Mouse (Mus musculus): ENCODE data around the gene Pip5k1a. TPM values are rescaled to one million over a fixed set of nuclear protein-coding genes. Genes with fewer than 3 reads are reported as not detected.

The Pip5k1a gene
- 7.9 and 9.4 TPM in 2 replicates for polyA plus RNA-seq (2012; rRNA removed)
- 4.7 and 5.5 TPM in 2 replicates for polyA plus RNA-seq (2014; fragmentation: Nextera tagmentation; extraction: Ambion mirVana)

DNA sequence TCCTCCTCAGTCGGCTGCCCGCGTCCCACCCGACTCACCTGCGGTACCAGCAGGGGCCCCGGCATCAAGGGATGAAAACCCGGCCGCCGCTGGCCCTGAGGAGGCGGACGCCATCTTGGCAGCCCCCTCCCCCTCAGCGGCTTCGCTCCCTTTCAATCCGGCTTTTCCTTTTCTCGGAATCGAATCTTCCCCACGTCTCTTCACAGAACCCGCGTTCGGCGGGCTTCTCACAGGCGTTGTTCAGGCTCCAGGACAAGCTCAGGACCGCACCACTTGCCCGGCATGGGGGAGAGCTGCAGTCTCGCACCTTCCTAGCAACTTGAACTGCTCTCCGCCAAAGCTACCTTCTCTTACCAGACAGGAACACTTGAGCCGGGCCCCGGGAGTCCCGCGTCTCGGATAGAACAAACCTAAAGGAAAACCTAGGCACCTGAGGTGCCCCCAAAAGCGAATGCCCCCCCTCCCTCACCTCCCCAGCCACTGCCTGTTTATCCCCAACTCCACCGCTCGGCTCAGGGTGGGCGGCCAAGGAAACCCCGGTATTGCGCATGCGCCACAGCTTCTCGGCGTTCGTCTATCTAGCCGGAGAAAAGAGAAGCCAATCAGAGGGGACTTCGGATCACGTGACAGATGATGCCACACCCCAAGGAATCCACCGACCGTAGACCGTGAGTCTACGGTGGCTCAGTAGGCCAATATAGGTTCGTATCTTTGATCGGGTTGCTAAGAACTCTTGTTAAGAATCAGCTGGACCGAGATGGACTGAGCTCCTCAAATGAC lies at the start of gene Pip5k1a:
TSS of gene Pip5k1a (minus strand) at position 593 of the 780 bp plus-strand sequence.
- ATAC-seq (ENCODE audit: insufficient read depth) (peak; percentile 83), DNase-seq (ENCODE audit: low read depth in 3 of 3, low spot score in 3 of 3) (peak; percentile 98 to 99 (median 99))
- peak within 1 kb of the TSS; percentile 67 to 91 for H3K4me3 ChIP-seq (ENCODE audit: insufficient read depth in 1 of 2, low read depth in 2 of 2, low read length in 2 of 2)
- no peaks in the 10 kb centered on the region for H3K9me3 ChIP-seq (ENCODE audit: control insufficient read depth, low read length)
- under 1% methylated on average over 51 of the region's 51 CpGs for WGBS (ENCODE audit: insufficient replicate concordance)
- H3K27ac ChIP-seq: peak within 1 kb of the TSS; percentile 85
- peaks cover 7 to 23% of the 10 kb centered on the region in 2 experiments for H3K4me1 ChIP-seq (replicated peaks; ENCODE audit: control insufficient read depth in 2 of 2, insufficient read depth in 2 of 2, low read length in 1 of 2)
- TF ChIP-seq CTCF (IDR thresholded peaks at IDR 0.05; ENCODE audit: low read depth) (peak; percentile 51), EP300 (IDR thresholded peaks at IDR 0.05; ENCODE audit: low read depth) (peak; percentile 21; the same call in 1 of the 2 replicates)
- H3K27me3 ChIP-seq (ENCODE audit: control insufficient read depth, insufficient read depth, low read length): no peaks in the 10 kb centered on the region
- H3K4me2 ChIP-seq (ENCODE audit: low read depth): peak within 1 kb of the TSS; percentile 97
- H3K9ac ChIP-seq (replicated peaks): peak within 1 kb of the TSS; percentile 76
- no peaks in the 10 kb centered on the region for H3K36me3 ChIP-seq (replicated peaks; ENCODE audit: control insufficient read depth, insufficient read depth, low read depth)

DNA sequence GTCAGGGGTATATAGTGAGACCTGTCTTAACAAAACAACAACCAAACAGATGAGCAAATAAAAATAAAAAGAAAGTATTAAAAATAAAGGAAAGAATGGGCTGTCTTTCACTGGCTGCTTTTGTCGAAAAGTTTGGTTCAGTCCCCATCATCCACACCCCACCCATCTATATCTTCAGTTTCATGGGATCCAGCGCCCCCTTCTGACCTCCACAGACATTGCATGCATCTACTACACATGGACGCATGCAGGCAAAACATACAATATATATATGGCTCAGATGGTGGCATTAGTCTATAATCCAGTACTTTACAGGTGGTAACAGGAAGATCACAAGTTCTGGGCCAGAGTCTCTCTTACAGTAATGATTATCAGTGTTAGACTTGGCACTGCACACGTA lies 47.1 kb upstream of the Pip5k1a start:
- 36% methylated on average over 4 of the region's 4 CpGs for WGBS (ENCODE audit: insufficient replicate concordance)
- H3K4me1 ChIP-seq (replicated peaks; ENCODE audit: control insufficient read depth in 2 of 2, insufficient read depth in 2 of 2, low read length in 1 of 2): no peaks in the 10 kb centered on the region
- no peak overlapping the region for H3K27ac ChIP-seq
- no peak for DNase-seq (ENCODE audit: low read depth in 3 of 3, low spot score in 3 of 3)
- no peaks in the 10 kb centered on the region for H3K36me3 ChIP-seq (replicated peaks; ENCODE audit: control insufficient read depth, insufficient read depth, low read depth)
- no peaks in the 10 kb centered on the region; the same call in 1 of the 2 replicates for H3K27me3 ChIP-seq (ENCODE audit: control insufficient read depth, insufficient read depth, low read length)
- ATAC-seq (ENCODE audit: insufficient read depth): no peak
- H3K9me3 ChIP-seq (ENCODE audit: control insufficient read depth, low read length): no peaks in the 10 kb centered on the region
- H3K4me2 ChIP-seq (ENCODE audit: low read depth): no peak overlapping the region
- no peak overlapping the region for H3K4me3 ChIP-seq (ENCODE audit: insufficient read depth in 1 of 2, low read depth in 2 of 2, low read length in 2 of 2)
- H3K9ac ChIP-seq (replicated peaks): no peak overlapping the region
- peak; percentile 79 for TF ChIP-seq CTCF (IDR thresholded peaks at IDR 0.05; ENCODE audit: low read depth)
- no peak for TF ChIP-seq EP300 (IDR thresholded peaks at IDR 0.05; ENCODE audit: low read depth)

DNA sequence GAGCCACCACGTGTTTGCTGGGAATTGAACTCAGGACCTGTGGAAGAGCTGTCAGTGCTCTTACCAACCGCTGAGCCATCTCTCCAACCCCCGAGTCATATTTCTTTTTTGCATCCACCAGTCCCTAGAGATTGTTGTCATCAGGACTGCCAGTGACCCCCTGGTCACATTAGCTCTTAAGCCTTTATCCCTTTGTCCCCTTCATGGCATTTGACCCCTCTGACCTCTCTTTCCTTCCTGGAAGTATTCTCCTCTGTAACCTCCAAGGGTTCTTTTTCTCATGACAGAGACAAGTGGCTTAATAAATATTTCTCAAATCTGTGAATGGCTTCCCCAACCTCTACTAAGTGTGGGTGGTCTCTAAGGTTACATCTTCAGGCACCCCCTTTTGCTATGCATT lies 41.2 kb upstream of the Pip5k1a start:
- no peak overlapping the region for H3K4me3 ChIP-seq (ENCODE audit: insufficient read depth in 1 of 2, low read depth in 2 of 2, low read length in 2 of 2)
- H3K9me3 ChIP-seq (ENCODE audit: control insufficient read depth, low read length): no peaks in the 10 kb centered on the region
- no peaks in the 10 kb centered on the region for H3K36me3 ChIP-seq (replicated peaks; ENCODE audit: control insufficient read depth, insufficient read depth, low read depth)
- 48% methylated on average over 3 of the region's 3 CpGs for WGBS (ENCODE audit: insufficient replicate concordance)
- DNase-seq (ENCODE audit: low read depth in 3 of 3, low spot score in 3 of 3) (no peak), ATAC-seq (ENCODE audit: insufficient read depth) (no peak)
- no peaks in the 10 kb centered on the region; the same call in 1 of the 2 replicates for H3K27me3 ChIP-seq (ENCODE audit: control insufficient read depth, insufficient read depth, low read length)
- H3K4me1 ChIP-seq (replicated peaks; ENCODE audit: control insufficient read depth in 2 of 2, insufficient read depth in 2 of 2, low read length in 1 of 2): no peaks in the 10 kb centered on the region
- TF ChIP-seq CTCF (IDR thresholded peaks at IDR 0.05; ENCODE audit: low read depth): no peak
- no peak for TF ChIP-seq EP300 (IDR thresholded peaks at IDR 0.05; ENCODE audit: low read depth)
- no peak overlapping the region for H3K4me2 ChIP-seq (ENCODE audit: low read depth)
- no peak overlapping the region for H3K9ac ChIP-seq (replicated peaks)
- no peak overlapping the region for H3K27ac ChIP-seq

DNA sequence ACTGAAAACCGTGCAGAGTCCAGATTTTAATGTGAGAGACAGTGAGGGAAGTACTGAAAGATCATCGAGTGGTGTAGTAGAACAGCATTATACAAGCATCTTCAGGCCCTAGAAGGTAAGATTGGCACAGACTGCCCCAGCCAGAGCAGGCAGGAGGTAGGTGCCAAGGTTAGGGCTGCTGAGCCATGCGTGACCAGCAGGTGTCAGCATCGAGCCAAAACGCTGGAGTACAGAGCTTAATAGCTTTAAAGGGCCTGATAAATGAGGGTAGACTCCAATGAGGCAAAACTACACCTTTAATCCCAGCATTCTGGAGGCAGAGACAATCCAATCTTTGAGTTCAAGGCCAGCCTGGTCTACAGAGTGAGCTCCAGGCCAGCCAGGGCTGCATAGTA lies 35.9 kb upstream of the Pip5k1a start:
- peak overlapping the region; percentile 41 for H3K4me2 ChIP-seq (ENCODE audit: low read depth)
- peaks cover 7 to 8% of the 10 kb centered on the region in 2 experiments; a peak in 3 of 4 replicates for H3K4me1 ChIP-seq (replicated peaks; ENCODE audit: control insufficient read depth in 2 of 2, insufficient read depth in 2 of 2, low read length in 1 of 2)
- 8% methylated on average over 5 of the region's 5 CpGs for WGBS (ENCODE audit: insufficient replicate concordance)
- H3K27me3 ChIP-seq (ENCODE audit: control insufficient read depth, insufficient read depth, low read length): no peaks in the 10 kb centered on the region
- H3K9me3 ChIP-seq (ENCODE audit: control insufficient read depth, low read length): no peaks in the 10 kb centered on the region
- peak overlapping the region; percentile 11; the same call in 1 of the 2 replicates for H3K9ac ChIP-seq (replicated peaks)
- no peak overlapping the region for H3K27ac ChIP-seq
- ATAC-seq (ENCODE audit: insufficient read depth) (peak; percentile 75), DNase-seq (ENCODE audit: low read depth in 3 of 3, low spot score in 3 of 3) (peak; percentile 55 to 73 (median 61))
- no peaks in the 10 kb centered on the region for H3K36me3 ChIP-seq (replicated peaks; ENCODE audit: control insufficient read depth, insufficient read depth, low read depth)
- TF ChIP-seq CTCF (IDR thresholded peaks at IDR 0.05; ENCODE audit: low read depth) (peak; percentile 98), EP300 (IDR thresholded peaks at IDR 0.05; ENCODE audit: low read depth) (no peak)
- no peak overlapping the region for H3K4me3 ChIP-seq (ENCODE audit: insufficient read depth in 1 of 2, low read depth in 2 of 2, low read length in 2 of 2)

DNA sequence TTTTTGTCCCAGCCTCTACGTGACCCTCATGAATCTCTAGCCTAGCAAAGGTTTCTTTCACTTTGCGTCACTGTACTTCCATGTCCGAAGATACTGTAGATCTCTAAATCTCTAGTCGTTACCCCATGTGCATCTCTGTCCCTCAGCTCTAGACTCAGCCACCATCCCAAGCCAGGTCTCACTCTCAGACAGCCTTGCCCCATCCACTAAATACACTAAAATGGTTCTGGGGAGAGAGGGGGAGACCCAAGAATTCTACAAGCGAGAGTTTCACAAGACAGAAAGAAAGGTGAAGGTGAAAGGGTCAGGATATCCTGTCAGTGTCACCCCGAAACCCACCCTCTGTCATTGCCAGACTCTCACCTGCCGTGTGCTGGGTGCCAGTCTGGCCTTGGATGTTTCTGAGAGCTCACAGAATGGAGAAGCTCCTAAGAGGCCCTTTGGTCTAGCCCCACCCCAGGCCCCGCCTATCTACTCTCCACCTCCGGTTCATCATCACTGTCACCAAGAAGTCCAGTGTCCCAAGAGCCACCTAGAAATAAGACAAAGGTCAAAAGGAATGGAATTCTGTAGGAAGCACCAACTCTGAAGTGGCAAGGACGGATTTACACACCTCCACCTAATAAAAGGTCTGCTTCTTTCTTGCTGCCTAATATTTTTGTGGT lies 35.4 kb upstream of the Pip5k1a start, which contains the start of gene Tnfaip8l2:
TSS of gene Tnfaip8l2 (minus strand) at position 409 of the 665 bp plus-strand sequence.
- peak within 1 kb of the TSS; percentile 37 to 41 for H3K4me3 ChIP-seq (ENCODE audit: insufficient read depth in 1 of 2, low read depth in 2 of 2, low read length in 2 of 2)
- TF ChIP-seq CTCF (IDR thresholded peaks at IDR 0.05; ENCODE audit: low read depth): no peak
- no peak for TF ChIP-seq EP300 (IDR thresholded peaks at IDR 0.05; ENCODE audit: low read depth)
- H3K27ac ChIP-seq: no peak within 1 kb of the TSS
- peak within 1 kb of the TSS; percentile 41 for H3K4me2 ChIP-seq (ENCODE audit: low read depth)
- ATAC-seq (ENCODE audit: insufficient read depth) (peak; percentile 72), DNase-seq (ENCODE audit: low read depth in 3 of 3, low spot score in 3 of 3) (no peak)
- H3K4me1 ChIP-seq (replicated peaks; ENCODE audit: control insufficient read depth in 2 of 2, insufficient read depth in 2 of 2, low read length in 1 of 2): peaks cover 7 to 8% of the 10 kb centered on the region in 2 experiments; a peak in 3 of 4 replicates
- H3K9me3 ChIP-seq (ENCODE audit: control insufficient read depth, low read length): no peaks in the 10 kb centered on the region
- WGBS (ENCODE audit: insufficient replicate concordance): 44% methylated on average over 10 of the region's 10 CpGs
- no peaks in the 10 kb centered on the region for H3K36me3 ChIP-seq (replicated peaks; ENCODE audit: control insufficient read depth, insufficient read depth, low read depth)
- H3K9ac ChIP-seq (replicated peaks): peak within 1 kb of the TSS; percentile 11; the same call in 1 of the 2 replicates
- no peaks in the 10 kb centered on the region for H3K27me3 ChIP-seq (ENCODE audit: control insufficient read depth, insufficient read depth, low read length)

Data from liver, embryonic 14.5 days (tissue).